Mouse (Mus musculus): Measurements from ENCODE around the gene Sdhb. TPM values are rescaled to one million over a fixed set of nuclear protein-coding genes. Genes with fewer than 3 reads are reported as not detected.

The Sdhb gene
- polyA plus RNA-seq, 1 experiment from 2014 or later, result 965 TPM

GRCm38 (mm10) chr4:140949052-140949451 is 12.0 kb upstream of the Sdhb start:
- Histone ChIP-seq H3K27ac (no peak overlapping the region), H3K4me2 (no peak overlapping the region), H3K4me3 (no peak overlapping the region), H3K9me3 (replicated peaks) (no peaks in the 10 kb centered on the region), H3K9ac (no peak overlapping the region), H3K4me1 (replicated peaks) (peaks cover 15% of the 10 kb centered on the region), H3K36me3 (no peaks in the 10 kb centered on the region), H3K27me3 (no peaks in the 10 kb centered on the region)
- WGBS, result 79% methylated on average over 8 of the region's 8 CpGs
- no peak for ATAC-seq (replicated peaks; ENCODE audit: insufficient number of reproducible peaks, insufficient read depth, low FRiP score, low read depth)

DNA sequence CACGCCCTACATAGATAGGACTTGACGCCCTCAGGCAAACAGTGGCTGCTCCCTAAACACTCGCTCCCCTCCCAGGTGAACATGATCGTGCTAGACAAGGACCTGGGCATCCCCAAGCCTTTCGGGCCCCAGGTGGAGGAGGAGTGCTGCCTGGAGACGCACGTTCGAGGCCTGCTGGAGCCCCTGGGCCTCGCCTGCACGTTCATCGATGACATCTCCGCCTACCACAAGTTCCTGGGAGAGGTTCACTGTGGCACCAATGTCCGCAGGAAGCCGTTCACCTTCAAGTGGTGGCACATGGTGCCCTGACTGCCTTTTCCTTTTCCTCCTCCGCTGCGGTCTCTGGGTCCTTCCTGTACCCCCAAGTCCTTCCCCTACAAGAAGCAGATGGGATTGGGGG is 11.4 kb upstream of the Sdhb start:
- Histone ChIP-seq H3K4me2 (no peak overlapping the region), H3K9ac (no peak overlapping the region), H3K4me3 (no peak overlapping the region), H3K36me3 (no peaks in the 10 kb centered on the region), H3K9me3 (replicated peaks) (no peaks in the 10 kb centered on the region), H3K4me1 (replicated peaks) (peaks cover 15% of the 10 kb centered on the region), H3K27me3 (no peaks in the 10 kb centered on the region), H3K27ac (no peak overlapping the region)
- WGBS, result 85% methylated on average over 16 of the region's 16 CpGs
- ATAC-seq (replicated peaks; ENCODE audit: insufficient number of reproducible peaks, insufficient read depth, low FRiP score, low read depth), result no peak

GRCm38 (mm10) chr4:140950574-140950973 is 10.4 kb upstream of the Sdhb start:
- Histone ChIP-seq H3K36me3 (no peaks in the 10 kb centered on the region), H3K27ac (no peak overlapping the region), H3K9me3 (replicated peaks) (no peaks in the 10 kb centered on the region), H3K4me1 (replicated peaks) (peaks cover 15% of the 10 kb centered on the region), H3K4me3 (no peak overlapping the region), H3K27me3 (0 out of 2 replicates have a peak, but pooled peaks cover 2% of the 10 kb centered on the region), H3K4me2 (no peak overlapping the region), H3K9ac (no peak overlapping the region)
- 38% methylated on average over 3 of the region's 3 CpGs for WGBS
- ATAC-seq (replicated peaks; ENCODE audit: insufficient number of reproducible peaks, insufficient read depth, low FRiP score, low read depth), result no peak

DNA sequence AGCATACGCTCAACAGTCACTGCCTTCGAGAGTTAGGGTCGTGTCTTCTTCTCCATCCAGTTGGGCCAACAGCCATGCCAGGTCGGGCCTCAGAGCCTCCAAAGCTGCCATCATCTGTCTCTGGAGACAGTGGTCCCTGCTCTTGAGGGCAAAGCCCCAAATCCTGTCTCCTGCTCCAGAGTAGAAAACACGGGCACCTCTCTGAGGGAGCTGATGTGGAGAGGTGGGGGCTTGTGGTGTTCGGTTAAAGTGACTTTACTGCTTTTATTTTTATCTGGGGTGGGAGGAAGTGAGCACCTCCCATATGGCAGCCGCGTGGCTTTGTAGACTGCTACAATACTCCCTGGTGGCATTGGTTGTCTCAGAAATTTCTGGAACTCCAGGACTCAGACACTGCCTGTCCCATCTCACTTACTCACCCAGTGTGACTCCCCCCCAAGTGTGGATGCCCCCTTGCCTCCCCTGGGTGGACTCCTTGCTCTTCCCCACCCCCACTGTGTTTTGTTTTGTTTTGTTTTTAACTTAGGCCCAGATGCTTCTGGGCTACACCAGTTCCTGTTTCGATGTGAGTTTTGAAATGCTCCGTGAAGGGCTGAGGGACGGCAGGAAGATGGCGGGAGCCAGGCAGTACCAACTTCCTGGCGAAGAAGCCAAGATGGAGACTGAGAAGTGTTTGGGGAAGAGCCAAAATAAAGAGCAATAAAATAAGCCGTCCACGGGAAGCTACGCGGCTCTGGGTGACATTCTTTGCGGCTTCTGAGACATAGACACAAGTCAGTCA is 9.0 kb upstream of the Sdhb start:
- no peak for ATAC-seq (replicated peaks; ENCODE audit: insufficient number of reproducible peaks, insufficient read depth, low FRiP score, low read depth)
- Histone ChIP-seq H3K4me1 (replicated peaks) (peaks cover 11% of the 10 kb centered on the region), H3K27ac (no peak overlapping the region), H3K4me3 (no peak overlapping the region), H3K9ac (no peak overlapping the region), H3K4me2 (no peak overlapping the region), H3K36me3 (no peaks in the 10 kb centered on the region), H3K9me3 (replicated peaks) (no peaks in the 10 kb centered on the region), H3K27me3 (peaks cover 5% of the 10 kb centered on the region; the same call in 1 of the 2 replicates)
- WGBS, result 79% methylated on average over 18 of the region's 18 CpGs

DNA sequence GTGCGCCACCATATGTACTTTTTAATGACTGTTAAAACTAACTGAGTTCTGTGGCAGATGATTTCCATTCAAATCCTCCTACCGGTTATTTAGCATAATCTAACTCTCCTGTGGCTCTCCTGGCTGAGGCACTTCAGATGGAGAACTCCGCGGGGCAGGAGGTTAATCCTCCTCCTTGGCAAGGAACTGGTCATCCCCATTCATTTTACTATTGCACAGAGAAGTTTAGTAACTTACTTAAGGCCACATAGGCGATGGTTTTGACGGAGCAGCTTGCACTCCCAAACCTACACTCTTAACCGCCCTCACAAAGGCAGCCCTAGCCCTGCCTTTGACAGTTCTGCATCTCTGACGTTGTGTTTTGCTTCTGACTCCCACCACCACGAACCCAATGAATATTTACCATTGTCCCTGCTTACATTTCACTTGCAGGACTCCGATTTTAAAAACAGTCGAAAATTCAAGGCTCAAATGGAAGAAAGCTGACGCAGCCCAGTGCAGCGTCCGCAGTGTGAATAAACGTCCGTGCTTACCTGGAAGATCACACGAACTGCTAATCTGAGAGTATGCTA is 3.8 kb upstream of the Sdhb start:
- H3K27ac ChIP-seq, result peak overlapping the region; percentile 44
- H3K9me3 ChIP-seq (replicated peaks), result no peaks in the 10 kb centered on the region
- ATAC-seq (replicated peaks; ENCODE audit: insufficient number of reproducible peaks, insufficient read depth, low FRiP score, low read depth), result no peak
- peaks cover 25% of the 10 kb centered on the region for H3K4me1 ChIP-seq (replicated peaks)
- peak overlapping the region; percentile 52 for H3K9ac ChIP-seq
- H3K4me2 ChIP-seq, result peak overlapping the region; percentile 82
- H3K27me3 ChIP-seq, result peaks cover 5% of the 10 kb centered on the region; the same call in 1 of the 2 replicates
- H3K36me3 ChIP-seq, result no peaks in the 10 kb centered on the region
- H3K4me3 ChIP-seq, result peak overlapping the region; percentile 51
- WGBS, result 17% methylated on average over 17 of the region's 17 CpGs

GRCm38 (mm10) chr4:140957725-140958124 is 3.3 kb upstream of the Sdhb start:
- H3K9me3 ChIP-seq (replicated peaks), result no peaks in the 10 kb centered on the region
- peak overlapping the region; percentile 52 for H3K9ac ChIP-seq
- peak overlapping the region; percentile 44 for H3K27ac ChIP-seq
- peak overlapping the region; percentile 82 for H3K4me2 ChIP-seq
- H3K4me1 ChIP-seq (replicated peaks), result peaks cover 30% of the 10 kb centered on the region
- peaks cover 5% of the 10 kb centered on the region; the same call in 1 of the 2 replicates for H3K27me3 ChIP-seq
- ATAC-seq (replicated peaks; ENCODE audit: insufficient number of reproducible peaks, insufficient read depth, low FRiP score, low read depth), result 0 out of 2 replicates have a peak, but pooled peaks have one; percentile 25
- H3K4me3 ChIP-seq, result peak overlapping the region; percentile 51
- no peaks in the 10 kb centered on the region for H3K36me3 ChIP-seq
- WGBS, result 2% methylated on average over 13 of the region's 13 CpGs

- no peak overlapping the region for H3K4me2 ChIP-seq
- no peaks in the 10 kb centered on the region for H3K36me3 ChIP-seq
- no peak overlapping the region for H3K4me3 ChIP-seq
- H3K4me1 ChIP-seq (replicated peaks), result peaks cover 36% of the 10 kb centered on the region
- H3K27ac ChIP-seq, result no peak overlapping the region
- WGBS, result 49% methylated on average over 6 of the region's 6 CpGs
- H3K9ac ChIP-seq, result no peak overlapping the region
- no peak for ATAC-seq (replicated peaks; ENCODE audit: insufficient number of reproducible peaks, insufficient read depth, low FRiP score, low read depth)
- H3K9me3 ChIP-seq (replicated peaks), result no peaks in the 10 kb centered on the region
- peaks cover 5% of the 10 kb centered on the region; the same call in 1 of the 2 replicates for H3K27me3 ChIP-seq
Observed at GRCm38 (mm10) chr4:140958319-140958718, 2.7 kb upstream of the Sdhb start.

DNA sequence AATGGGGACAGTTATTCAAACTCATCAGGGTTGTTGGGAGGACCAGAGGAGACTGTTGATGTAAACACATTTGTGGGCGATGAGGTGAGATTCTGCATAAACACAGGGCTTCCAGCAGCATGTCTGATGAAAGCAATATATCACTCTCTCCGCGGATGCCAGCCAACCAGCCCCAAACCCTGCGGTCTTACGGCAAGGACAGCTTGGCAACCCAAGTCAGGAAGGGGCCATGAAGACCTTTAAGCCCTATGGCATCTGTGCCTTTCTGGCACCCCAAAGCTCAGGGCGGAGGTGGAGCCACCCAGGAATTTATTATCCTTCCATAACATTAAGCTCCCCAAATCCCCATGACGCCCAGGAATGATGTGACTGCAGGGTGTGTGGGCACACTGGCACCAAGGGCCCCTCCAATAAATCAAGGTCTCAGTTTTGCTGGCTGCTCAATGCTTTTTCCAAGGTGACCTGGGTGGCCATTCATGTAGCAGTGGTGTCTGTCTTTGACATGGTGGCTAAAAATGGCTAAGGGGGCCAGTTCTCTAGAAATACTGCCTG is 1.8 kb upstream of the Sdhb start:
- H3K9me3 ChIP-seq (replicated peaks), result no peaks in the 10 kb centered on the region
- H3K9ac ChIP-seq, result no peak overlapping the region
- H3K4me1 ChIP-seq (replicated peaks), result peaks cover 43% of the 10 kb centered on the region
- H3K36me3 ChIP-seq, result no peaks in the 10 kb centered on the region
- no peak overlapping the region for H3K4me2 ChIP-seq
- WGBS, result 83% methylated on average over 7 of the region's 7 CpGs
- no peak overlapping the region for H3K27ac ChIP-seq
- no peak overlapping the region for H3K4me3 ChIP-seq
- ATAC-seq (replicated peaks; ENCODE audit: insufficient number of reproducible peaks, insufficient read depth, low FRiP score, low read depth), result no peak
- H3K27me3 ChIP-seq, result peaks cover 5% of the 10 kb centered on the region; the same call in 1 of the 2 replicates

DNA sequence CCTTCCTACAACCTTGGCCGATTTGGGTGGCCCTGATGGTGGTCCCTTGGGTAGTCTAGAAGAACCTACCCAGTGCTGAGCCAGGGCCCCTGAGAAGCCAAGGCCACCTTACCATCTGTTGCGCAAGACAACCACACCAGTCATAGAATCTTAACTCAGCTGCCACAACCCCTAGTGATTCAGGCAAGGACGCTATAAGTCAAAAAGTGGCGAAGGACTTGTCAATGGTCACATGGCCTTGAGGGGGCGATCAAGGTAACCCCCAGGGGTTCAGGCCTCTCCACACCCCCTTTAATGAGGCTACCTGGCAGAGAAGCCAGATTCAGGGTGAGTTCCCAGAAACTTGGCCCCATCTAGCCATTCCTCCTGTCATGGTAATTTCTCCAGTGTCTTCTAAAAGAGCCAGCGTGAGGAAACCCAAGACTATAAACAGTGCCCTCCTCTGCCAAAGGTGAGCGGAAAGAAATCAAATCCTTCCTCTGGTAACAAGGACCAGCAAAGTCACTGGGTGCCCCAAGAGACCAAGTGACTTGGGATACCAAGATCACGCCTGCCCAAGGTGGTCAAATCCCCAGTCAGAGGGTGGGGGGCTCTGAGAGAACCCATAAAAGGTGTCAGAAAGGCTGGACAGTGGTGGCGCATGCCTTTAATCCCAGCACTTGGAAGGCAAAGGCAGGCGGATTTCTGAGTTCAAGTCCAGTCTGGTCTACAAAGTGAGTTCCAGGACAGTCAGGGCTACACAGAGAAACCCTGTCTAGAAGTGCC is 1.1 kb upstream of the Sdhb start:
- H3K9ac ChIP-seq, result no peak overlapping the region
- no peak overlapping the region for H3K4me3 ChIP-seq
- H3K36me3 ChIP-seq, result no peaks in the 10 kb centered on the region
- H3K27ac ChIP-seq, result peak overlapping the region; percentile 91; the same call in 1 of the 2 replicates
- ATAC-seq (replicated peaks; ENCODE audit: insufficient number of reproducible peaks, insufficient read depth, low FRiP score, low read depth), result no peak
- H3K4me2 ChIP-seq, result peak overlapping the region; percentile 86
- no peaks in the 10 kb centered on the region for H3K9me3 ChIP-seq (replicated peaks)
- H3K4me1 ChIP-seq (replicated peaks), result peaks cover 49% of the 10 kb centered on the region
- WGBS, result 79% methylated on average over 10 of the region's 10 CpGs
- peaks cover 5% of the 10 kb centered on the region; the same call in 1 of the 2 replicates for H3K27me3 ChIP-seq

- H3K27ac ChIP-seq, result peak overlapping the region; percentile 91
- under 1% methylated on average over 38 of the region's 38 CpGs for WGBS
- H3K27me3 ChIP-seq, result peaks cover 2% of the 10 kb centered on the region; the same call in 1 of the 2 replicates
- peak overlapping the region; percentile 92 for H3K4me3 ChIP-seq
- peak; percentile 8; the same call in 1 of the 2 replicates for ATAC-seq (replicated peaks; ENCODE audit: insufficient number of reproducible peaks, insufficient read depth, low FRiP score, low read depth)
- H3K4me1 ChIP-seq (replicated peaks), result peaks cover 49% of the 10 kb centered on the region
- peak overlapping the region; percentile 86 for H3K4me2 ChIP-seq
- H3K36me3 ChIP-seq, result peaks cover 4% of the 10 kb centered on the region
- H3K9me3 ChIP-seq (replicated peaks), result no peaks in the 10 kb centered on the region
- peak overlapping the region; percentile 97 for H3K9ac ChIP-seq
Observed at GRCm38 (mm10) chr4:140961467-140962206, 634 bp downstream of the Sdhb start.

All from heart, embryonic 15.5 days (tissue).